Mouse (Mus musculus) MEL (cell line): ENCODE measurements at regions not wholly inside any gene's neighbourhood (a gene's known extent, or its start where the extent isn't known, plus 50 kb on each side); places are given as distances from the start of the nearest gene placed in this dataset.

Source experiments
- DNase-seq: peaks from one replicate; pipeline ENCODE4 v3.0.0; 2011; ENCODE audit warnings: low read depth, low spot score
- H3K27ac ChIP-seq: 2 replicates; pipeline ENCODE4 v1.5.1; 2012; ENCODE audit warnings: low read depth, mild to moderate bottlenecking, control low read depth, low read length, moderate library complexity; ENCODE audit not compliant: control insufficient read depth
- H3K27me3 ChIP-seq, 2 experiments: fragments of 150-350 bp in 1 of 2; sonication (generic) in 1 of 2; 2 replicates each; pipeline ENCODE4 v1.6.1; 2012; ENCODE audit warnings: low read length in 2 of 2, mild to moderate bottlenecking in 2 of 2, improper control_type of control experiment in 1 of 2, moderate library complexity in 1 of 2; ENCODE audit not compliant: insufficient read depth in 2 of 2, control insufficient read depth in 1 of 2
- H3K36me3 ChIP-seq, 2 experiments: 2 replicates each; pipeline ENCODE4 v1.6.1; 2012 to 2014; ENCODE audit warnings: low read length in 2 of 2, improper control_type of control experiment in 1 of 2, inconsistent platforms in 1 of 2, mild to moderate bottlenecking in 1 of 2; ENCODE audit not compliant: insufficient read depth in 2 of 2, control insufficient read depth in 1 of 2
- H3K4me1 ChIP-seq, 2 experiments: fragments of 150-350 bp in 1 of 2; sonication (generic) in 1 of 2; 2 replicates each; pipeline ENCODE4 v1.6.1; 2012; ENCODE audit warnings: low read length in 2 of 2, improper control_type of control experiment in 1 of 2, mild to moderate bottlenecking in 1 of 2; ENCODE audit not compliant: insufficient read depth in 2 of 2, control insufficient read depth in 1 of 2
- H3K4me3 ChIP-seq, 2 experiments: fragments of 150-350 bp in 1 of 2; sonication (generic) in 1 of 2; 2 replicates each; pipeline ENCODE4 v1.5.1; 2012; ENCODE audit warnings: low read depth in 2 of 2, low read length in 2 of 2, mild to moderate bottlenecking in 2 of 2, moderate library complexity in 2 of 2, control low read depth in 1 of 2, improper control_type of control experiment in 1 of 2; ENCODE audit not compliant: control insufficient read depth in 1 of 2, insufficient read depth in 1 of 2
- H3K79me2 ChIP-seq: 2 replicates; pipeline ENCODE4 v1.6.1; 2012; ENCODE audit warnings: mild to moderate bottlenecking, low read length, moderate library complexity; ENCODE audit not compliant: control insufficient read depth, poor library complexity, insufficient read depth
- H3K9ac ChIP-seq: 2 replicates; pipeline ENCODE4 v1.6.1; 2012; ENCODE audit warnings: low read depth, mild to moderate bottlenecking, control low read depth, low read length, moderate library complexity; ENCODE audit not compliant: control insufficient read depth, poor library complexity, severe bottlenecking
- H3K9me3 ChIP-seq: fragments of 150-350 bp; sonication (generic); replicated peaks from 2 replicates; pipeline ENCODE4 v1.6.1; 2012; ENCODE audit warnings: mild to moderate bottlenecking, low read length, improper control_type of control experiment, moderate library complexity; ENCODE audit not compliant: insufficient read depth
- CHD1 ChIP-seq: IDR thresholded peaks from 2 replicates; pipeline ENCODE4 v1.6.1; 2012; ENCODE audit warnings: low read depth, mild to moderate bottlenecking, inconsistent platforms, low read length, improper control_type of control experiment
- ELF1 ChIP-seq: IDR thresholded peaks from 2 replicates; pipeline ENCODE4 v1.6.1; 2014; ENCODE audit warnings: low read depth, mild to moderate bottlenecking, inconsistent platforms, low read length, improper control_type of control experiment, moderate library complexity
- EP300 ChIP-seq, 2 experiments: IDR thresholded peaks; 2 replicates each; pipeline ENCODE4 v1.6.1; 2011; ENCODE audit warnings: improper control_type of control experiment in 2 of 2, low read length in 2 of 2, low read depth in 1 of 2, mild to moderate bottlenecking in 1 of 2
- JUND ChIP-seq: IDR thresholded peaks from 2 replicates; pipeline ENCODE4 v1.6.1; 2011; ENCODE audit warnings: low read depth, mild to moderate bottlenecking, improper control_type of control experiment, low read length
- KAT2A ChIP-seq: conservative IDR thresholded peaks from 2 replicates; pipeline ENCODE4 v1.6.1; 2012; ENCODE audit warnings: low read depth, low read length, improper control_type of control experiment, inconsistent platforms
- MAFK ChIP-seq: IDR thresholded peaks from 2 replicates; pipeline ENCODE4 v1.6.1; 2011; ENCODE audit warnings: low read depth, mild to moderate bottlenecking, low read length, improper control_type of control experiment, borderline replicate concordance
- MAX ChIP-seq: IDR thresholded peaks from 2 replicates; pipeline ENCODE4 v1.6.1; 2011; ENCODE audit warnings: low read length, improper control_type of control experiment
- MAZ ChIP-seq: IDR thresholded peaks from 2 replicates; pipeline ENCODE4 v1.6.1; 2012; ENCODE audit warnings: low read depth, mild to moderate bottlenecking, inconsistent platforms, low read length, improper control_type of control experiment
- MEF2A ChIP-seq: IDR thresholded peaks from 2 replicates; pipeline ENCODE4 v1.6.1; 2014; ENCODE audit warnings: low read depth, mild to moderate bottlenecking, inconsistent platforms, low read length, improper control_type of control experiment; ENCODE audit not compliant: poor library complexity, insufficient replicate concordance, severe bottlenecking; ENCODE audit errors: extremely low read depth
- MXI1 ChIP-seq: IDR thresholded peaks from 2 replicates; pipeline ENCODE4 v1.6.1; 2011; ENCODE audit warnings: mild to moderate bottlenecking, low read depth, low read length, improper control_type of control experiment
- NELFE ChIP-seq: IDR thresholded peaks from 2 replicates; pipeline ENCODE4 v1.6.1; 2011; ENCODE audit warnings: low read depth, low read length, improper control_type of control experiment
- NRF1 ChIP-seq: IDR thresholded peaks from 2 replicates; pipeline ENCODE4 v1.6.1; 2014; ENCODE audit warnings: low read depth, mild to moderate bottlenecking, inconsistent platforms, low read length, improper control_type of control experiment, moderate library complexity; ENCODE audit not compliant: poor library complexity, insufficient read depth, severe bottlenecking
- POLR2AphosphoS2 ChIP-seq: IDR thresholded peaks from 2 replicates; pipeline ENCODE4 v1.6.1; 2011; ENCODE audit warnings: low read length, improper control_type of control experiment
- POLR2AphosphoS5 ChIP-seq: IDR thresholded peaks from 2 replicates; pipeline ENCODE4 v1.6.1; 2012; ENCODE audit warnings: low read depth, borderline replicate concordance, mild to moderate bottlenecking, inconsistent platforms, low read length, moderate library complexity, mixed read lengths
- SIN3A ChIP-seq: IDR thresholded peaks from 2 replicates; pipeline ENCODE4 v1.6.1; 2012; ENCODE audit warnings: low read length, improper control_type of control experiment, inconsistent platforms
- TAL1 ChIP-seq: IDR thresholded peaks from 2 replicates; pipeline ENCODE4 v1.6.1; 2012; ENCODE audit warnings: mild to moderate bottlenecking, inconsistent platforms, low read length, moderate library complexity, mixed read lengths
- TBP ChIP-seq: IDR thresholded peaks from 2 replicates; pipeline ENCODE4 v1.8.0; 2011; ENCODE audit warnings: low read depth, low read length, improper control_type of control experiment
- UBTF ChIP-seq: IDR thresholded peaks from 2 replicates; pipeline ENCODE4 v1.6.1; 2012; ENCODE audit warnings: low read depth, mild to moderate bottlenecking, inconsistent platforms, low read length, improper control_type of control experiment, moderate library complexity, borderline replicate concordance; ENCODE audit not compliant: insufficient read depth
- USF2 ChIP-seq, 2 experiments: IDR thresholded peaks; 2 replicates each; pipeline ENCODE4 v1.6.1; 2011 to 2012; ENCODE audit warnings: improper control_type of control experiment in 2 of 2, low read length in 2 of 2, borderline replicate concordance in 1 of 2, inconsistent platforms in 1 of 2, low read depth in 1 of 2, mild to moderate bottlenecking in 1 of 2; ENCODE audit not compliant: insufficient read depth in 1 of 2
- ZKSCAN1 ChIP-seq: IDR thresholded peaks from 2 replicates; pipeline ENCODE4 v1.6.1; 2012; ENCODE audit warnings: low read depth, mild to moderate bottlenecking, inconsistent platforms, low read length, improper control_type of control experiment, moderate library complexity
- ZNF384 ChIP-seq: IDR thresholded peaks from 2 replicates; pipeline ENCODE4 v1.6.1; 2012; ENCODE audit warnings: low read depth, mild to moderate bottlenecking, inconsistent platforms, low read length, improper control_type of control experiment

GRCm38 (mm10) chr3:34795984-34796266 is 145.7 kb downstream of the Sox2 start:
- Histone ChIP-seq H3K79me2 (no peaks in the 10 kb centered on the region), H3K36me3 (no peaks in the 10 kb centered on the region), H3K4me1 (no peaks in the 10 kb centered on the region), H3K27me3 (no peaks in the 10 kb centered on the region), H3K4me3 (no peak overlapping the region), H3K9ac (no peak overlapping the region), H3K9me3 (no peaks in the 10 kb centered on the region), H3K27ac (no peak overlapping the region)
- DNase-seq, result no peak
- no peak for TF ChIP-seq NELFE
- no peak for TF ChIP-seq EP300 (IDR thresholded peaks at IDR 0.05; ENCODE audit: low read depth in 1 of 2, low read length in 2 of 2)
- TF ChIP-seq ZNF384, result no peak
- TF ChIP-seq ZKSCAN1, result no peak

DNA sequence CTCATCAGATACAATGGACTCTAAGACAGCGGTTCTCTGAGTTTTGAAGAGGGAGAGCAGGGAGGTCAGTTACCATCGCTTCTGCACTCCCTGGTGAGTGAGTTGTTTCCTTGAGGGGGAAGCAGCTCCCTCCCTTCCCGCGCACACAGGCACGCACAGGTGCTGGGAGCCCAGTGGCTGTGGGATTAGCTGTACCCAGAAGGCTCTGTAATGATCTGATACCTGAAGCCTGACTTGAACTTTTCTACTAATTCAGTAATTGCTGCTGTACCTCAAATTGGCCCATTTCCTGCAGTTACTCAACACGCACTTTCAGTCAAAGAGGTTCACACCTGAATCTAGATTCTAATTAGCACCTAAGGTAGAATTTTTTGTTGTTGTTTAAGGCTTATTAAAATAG is 158.6 kb downstream of the Sox2 start:
- H3K4me3 ChIP-seq, result no peak overlapping the region
- H3K4me1 ChIP-seq, result no peaks in the 10 kb centered on the region
- H3K79me2 ChIP-seq, result no peaks in the 10 kb centered on the region
- no peaks in the 10 kb centered on the region for H3K36me3 ChIP-seq
- H3K9ac ChIP-seq, result no peak overlapping the region
- H3K27me3 ChIP-seq, result no peaks in the 10 kb centered on the region
- H3K9me3 ChIP-seq, result no peaks in the 10 kb centered on the region
- TF ChIP-seq MXI1 (no peak), MEF2A (no peak), SIN3A (no peak), UBTF (no peak), TBP (no peak), KAT2A (no peak), POLR2AphosphoS2 (no peak), NRF1 (no peak), MAFK (no peak), MAX (no peak), POLR2AphosphoS5 (no peak), TAL1 (no peak), ZKSCAN1 (no peak), USF2 (IDR thresholded peaks at IDR 0.05; ENCODE audit: borderline replicate concordance in 1 of 2, insufficient read depth in 1 of 2, low read depth in 1 of 2, low read length in 2 of 2) (no peak), MAZ (no peak), CHD1 (no peak), NELFE (no peak), ELF1 (no peak), JUND (no peak)
- DNase-seq, result no peak
- H3K27ac ChIP-seq, result no peak overlapping the region
